Mouse (Mus musculus): ENCODE measurements around the gene Kcnn1. TPM values are rescaled to one million over a fixed set of nuclear protein-coding genes. Genes with fewer than 3 reads are reported as not detected.

Gene Kcnn1
- polyA plus RNA-seq, 1 experiment from 2014 or later: 0.25 TPM

DNA sequence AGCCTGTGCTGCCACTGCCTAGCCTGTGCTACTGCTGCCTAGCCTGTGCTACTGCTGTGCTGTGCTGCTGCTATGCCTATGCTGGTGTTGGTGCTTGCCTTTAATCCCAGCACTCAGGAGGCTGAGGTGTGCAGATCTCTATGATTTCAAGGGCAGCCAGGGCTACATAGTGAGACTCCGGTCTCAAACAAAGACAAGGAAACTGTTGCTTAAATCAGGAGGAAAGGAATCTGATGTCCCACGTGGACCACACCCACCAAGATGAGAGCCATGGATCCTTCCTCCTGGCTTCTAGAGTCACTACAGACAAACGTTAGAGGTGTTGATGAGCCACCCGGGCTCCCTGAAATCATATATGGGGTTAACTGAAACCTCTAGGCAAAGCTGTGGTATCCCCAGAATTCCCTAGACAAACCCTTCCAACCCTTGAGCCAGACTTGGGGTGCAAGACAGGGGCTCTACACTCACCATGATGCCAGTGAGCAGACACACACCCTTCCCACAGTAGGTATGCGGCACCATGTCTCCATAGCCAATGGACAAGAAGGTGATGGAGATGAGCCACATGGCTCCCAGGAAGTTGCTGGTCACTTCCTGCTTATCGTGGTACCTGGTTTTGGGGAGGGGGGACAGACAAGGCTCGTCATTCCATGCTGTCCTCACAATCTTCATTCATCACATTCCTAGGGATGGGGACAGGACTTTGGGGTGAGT lies 12.8 kb downstream of the Kcnn1 start:
- 54% methylated on average over 7 of the region's 7 CpGs for WGBS (ENCODE audit: insufficient replicate concordance)
- Histone ChIP-seq H3K4me2 (no peak overlapping the region), H3K4me3 (replicated peaks) (no peak overlapping the region), H3K36me3 (replicated peaks) (no peaks in the 10 kb centered on the region), H3K9ac (no peak overlapping the region), H3K27me3 (peaks cover 54% of the 10 kb centered on the region), H3K4me1 (replicated peaks) (peaks cover 32% of the 10 kb centered on the region), H3K9me3 (replicated peaks) (no peaks in the 10 kb centered on the region), H3K27ac (replicated peaks) (no peak overlapping the region)
- no peak for ATAC-seq (ENCODE audit: insufficient read depth)

- Histone ChIP-seq H3K36me3 (replicated peaks) (no peaks in the 10 kb centered on the region), H3K4me1 (replicated peaks) (peaks cover 40% of the 10 kb centered on the region), H3K9ac (no peak overlapping the region), H3K4me3 (replicated peaks) (no peak overlapping the region), H3K27me3 (peaks cover 46% of the 10 kb centered on the region), H3K9me3 (replicated peaks) (no peaks in the 10 kb centered on the region), H3K4me2 (no peak overlapping the region), H3K27ac (replicated peaks) (no peak overlapping the region)
- 66% methylated on average over 3 of the region's 3 CpGs for WGBS (ENCODE audit: insufficient replicate concordance)
- no peak for ATAC-seq (ENCODE audit: insufficient read depth)
Measured at GRCm38 (mm10) chr8:70849333-70849990, 13.6 kb downstream of the Kcnn1 start.

GRCm38 (mm10) chr8:70846371-70847154 lies 16.5 kb downstream of the Kcnn1 start:
- WGBS (ENCODE audit: insufficient replicate concordance): 49% methylated on average over 15 of the region's 15 CpGs
- Histone ChIP-seq H3K27ac (replicated peaks) (no peak overlapping the region), H3K36me3 (replicated peaks) (no peaks in the 10 kb centered on the region), H3K4me3 (replicated peaks) (no peak overlapping the region), H3K4me1 (replicated peaks) (peaks cover 64% of the 10 kb centered on the region), H3K9me3 (replicated peaks) (no peaks in the 10 kb centered on the region), H3K4me2 (no peak overlapping the region), H3K27me3 (peaks cover 30% of the 10 kb centered on the region), H3K9ac (no peak overlapping the region)
- no peak for ATAC-seq (ENCODE audit: insufficient read depth)

DNA sequence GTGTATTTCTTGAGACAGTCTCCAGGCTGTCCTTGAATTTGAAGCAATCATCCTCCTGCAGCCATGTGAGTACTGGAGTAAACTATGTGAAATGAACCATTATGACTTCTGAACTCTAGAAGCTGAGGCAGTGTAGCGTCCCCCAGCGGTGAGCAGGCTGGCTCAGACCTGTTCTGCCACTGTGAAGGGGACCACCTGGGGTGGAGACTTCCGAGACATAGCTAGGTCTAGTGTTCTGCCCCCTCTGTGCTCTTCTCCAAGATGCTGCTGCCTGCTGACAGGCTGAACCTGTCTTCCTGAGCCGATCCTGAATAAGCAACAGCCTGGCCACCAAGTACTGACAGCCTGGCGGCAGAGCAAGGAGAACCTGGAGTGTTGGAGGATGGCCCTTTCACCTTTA lies 17.9 kb downstream of the Kcnn1 start:
- Histone ChIP-seq H3K9me3 (replicated peaks) (no peaks in the 10 kb centered on the region), H3K4me3 (replicated peaks) (no peak overlapping the region), H3K36me3 (replicated peaks) (no peaks in the 10 kb centered on the region), H3K4me1 (replicated peaks) (peaks cover 67% of the 10 kb centered on the region), H3K27me3 (peaks cover 30% of the 10 kb centered on the region), H3K27ac (replicated peaks) (peak overlapping the region; percentile 98), H3K4me2 (no peak overlapping the region), H3K9ac (peak overlapping the region; percentile 12; the same call in 1 of the 2 replicates)
- 51% methylated on average over 5 of the region's 5 CpGs for whole genome bisulfite sequencing (ENCODE audit: insufficient replicate concordance)
- no peak for ATAC-seq (ENCODE audit: insufficient read depth)

GRCm38 (mm10) chr8:70844523-70844922 lies 18.5 kb downstream of the Kcnn1 start:
- H3K36me3 ChIP-seq (replicated peaks): no peaks in the 10 kb centered on the region
- H3K4me2 ChIP-seq: peak overlapping the region; percentile 91
- H3K9ac ChIP-seq: peak overlapping the region; percentile 72
- WGBS (ENCODE audit: insufficient replicate concordance): 2% methylated on average over 6 of the region's 6 CpGs
- H3K4me1 ChIP-seq (replicated peaks): peaks cover 69% of the 10 kb centered on the region
- peaks cover 29% of the 10 kb centered on the region for H3K27me3 ChIP-seq
- H3K9me3 ChIP-seq (replicated peaks): no peaks in the 10 kb centered on the region
- H3K4me3 ChIP-seq (replicated peaks): peak overlapping the region; percentile 63
- peak overlapping the region; percentile 98 for H3K27ac ChIP-seq (replicated peaks)
- no peak for ATAC-seq (ENCODE audit: insufficient read depth)

DNA sequence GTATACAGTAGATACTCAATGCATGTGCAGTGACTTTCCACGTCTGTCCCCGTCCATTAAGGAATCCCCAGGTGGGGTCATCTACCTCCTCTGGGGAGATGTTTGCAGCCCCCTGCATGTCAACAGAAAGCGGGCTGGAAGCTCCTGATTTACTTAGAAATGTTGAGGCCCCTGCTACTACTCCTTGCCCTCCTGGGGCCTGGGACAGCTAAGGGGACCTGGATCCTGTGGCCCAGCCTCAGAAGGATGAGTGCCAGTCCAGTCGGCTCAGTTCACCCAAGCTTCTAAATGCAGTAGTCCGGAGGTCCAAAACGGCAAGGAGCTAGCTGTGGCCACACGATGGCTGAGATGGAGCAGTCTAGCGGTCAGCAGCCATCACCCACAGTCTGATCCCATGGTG lies 19.1 kb downstream of the Kcnn1 start:
- H3K4me3 ChIP-seq (replicated peaks): peak overlapping the region; percentile 63
- ATAC-seq (ENCODE audit: insufficient read depth): no peak
- H3K27ac ChIP-seq (replicated peaks): peak overlapping the region; percentile 98
- 63% methylated on average over 8 of the region's 8 CpGs for WGBS (ENCODE audit: insufficient replicate concordance)
- H3K27me3 ChIP-seq: peaks cover 24% of the 10 kb centered on the region
- peak overlapping the region; percentile 91 for H3K4me2 ChIP-seq
- H3K9me3 ChIP-seq (replicated peaks): no peaks in the 10 kb centered on the region
- H3K4me1 ChIP-seq (replicated peaks): peaks cover 70% of the 10 kb centered on the region
- H3K36me3 ChIP-seq (replicated peaks): no peaks in the 10 kb centered on the region
- peak overlapping the region; percentile 72 for H3K9ac ChIP-seq

- H3K4me3 ChIP-seq (replicated peaks): peak overlapping the region; percentile 63
- peak overlapping the region; percentile 98 for H3K27ac ChIP-seq (replicated peaks)
- 17% methylated on average over 5 of the region's 5 CpGs for WGBS (ENCODE audit: insufficient replicate concordance)
- no peaks in the 10 kb centered on the region for H3K9me3 ChIP-seq (replicated peaks)
- no peaks in the 10 kb centered on the region for H3K36me3 ChIP-seq (replicated peaks)
- H3K27me3 ChIP-seq: peaks cover 17% of the 10 kb centered on the region
- ATAC-seq (ENCODE audit: insufficient read depth): peak; percentile 55
- H3K9ac ChIP-seq: peak overlapping the region; percentile 72
- H3K4me1 ChIP-seq (replicated peaks): peaks cover 77% of the 10 kb centered on the region
- peak overlapping the region; percentile 91 for H3K4me2 ChIP-seq
Measured at GRCm38 (mm10) chr8:70843214-70843773, 19.8 kb downstream of the Kcnn1 start.

GRCm38 (mm10) chr8:70842484-70842883 lies 20.6 kb downstream of the Kcnn1 start:
- Histone ChIP-seq H3K27me3 (peaks cover 10% of the 10 kb centered on the region; the same call in 1 of the 2 replicates), H3K4me3 (replicated peaks) (peak overlapping the region; percentile 63), H3K36me3 (replicated peaks) (peaks cover 2% of the 10 kb centered on the region; the same call in 1 of the 2 replicates), H3K4me1 (replicated peaks) (peaks cover 85% of the 10 kb centered on the region), H3K4me2 (peak overlapping the region; percentile 91), H3K27ac (replicated peaks) (peak overlapping the region; percentile 98), H3K9me3 (replicated peaks) (no peaks in the 10 kb centered on the region), H3K9ac (peak overlapping the region; percentile 72)
- ATAC-seq (ENCODE audit: insufficient read depth): no peak
- WGBS (ENCODE audit: insufficient replicate concordance): 72% methylated on average over 25 of the region's 25 CpGs

DNA sequence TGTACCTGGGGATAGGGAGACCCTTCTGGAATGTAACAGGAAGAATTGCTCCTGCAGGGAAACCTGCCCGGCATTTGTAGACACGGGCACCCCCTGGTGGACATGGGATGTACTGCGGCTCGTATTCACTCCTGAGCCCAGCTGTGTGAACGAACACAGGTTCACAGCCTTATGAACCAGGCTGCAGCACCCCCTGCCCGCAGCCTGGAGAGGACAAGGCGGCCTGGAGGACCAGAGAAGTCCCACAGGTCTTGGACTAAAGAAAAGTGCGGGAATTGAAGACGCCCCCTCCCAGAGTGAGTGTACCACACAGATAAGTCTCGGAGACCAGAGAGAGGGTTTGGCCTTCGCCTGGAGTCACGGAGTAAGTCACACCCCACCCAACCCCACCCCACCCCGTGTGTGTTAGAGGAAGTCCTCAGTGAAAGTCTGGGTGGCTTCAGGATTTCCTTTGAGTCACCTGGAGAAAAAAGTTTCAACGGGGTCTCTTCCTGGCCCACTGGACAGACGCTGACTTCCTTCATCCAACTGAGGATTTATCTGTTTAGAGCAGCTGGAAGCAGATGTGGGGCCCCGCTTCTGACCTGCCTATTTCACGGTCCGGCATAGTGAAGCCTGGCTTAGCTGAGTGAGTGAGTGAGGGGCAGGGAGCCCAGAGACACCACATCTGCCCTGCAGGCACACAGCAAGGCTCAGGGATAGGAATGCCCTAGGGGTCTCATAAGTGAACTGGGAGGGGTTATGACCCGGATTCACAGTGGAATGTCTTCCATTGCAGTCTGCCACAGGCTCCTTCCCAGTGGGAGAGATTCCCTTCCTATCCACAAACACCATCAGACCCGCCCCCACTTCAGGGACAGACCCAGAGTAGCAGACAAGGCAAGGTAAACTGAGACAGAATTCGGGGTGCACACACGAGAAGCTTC lies 21.6 kb downstream of the Kcnn1 start:
- Histone ChIP-seq H3K9me3 (replicated peaks) (no peaks in the 10 kb centered on the region), H3K9ac (peak overlapping the region; percentile 72), H3K4me2 (peak overlapping the region; percentile 91), H3K27me3 (peaks cover 2% of the 10 kb centered on the region; the same call in 1 of the 2 replicates), H3K27ac (replicated peaks) (peak overlapping the region; percentile 98), H3K4me3 (replicated peaks) (peak overlapping the region; percentile 63), H3K4me1 (replicated peaks) (peaks cover 88% of the 10 kb centered on the region), H3K36me3 (replicated peaks) (peaks cover 13% of the 10 kb centered on the region)
- WGBS (ENCODE audit: insufficient replicate concordance): 11% methylated on average over 22 of the region's 22 CpGs
- ATAC-seq (ENCODE audit: insufficient read depth): peak; percentile 40

DNA sequence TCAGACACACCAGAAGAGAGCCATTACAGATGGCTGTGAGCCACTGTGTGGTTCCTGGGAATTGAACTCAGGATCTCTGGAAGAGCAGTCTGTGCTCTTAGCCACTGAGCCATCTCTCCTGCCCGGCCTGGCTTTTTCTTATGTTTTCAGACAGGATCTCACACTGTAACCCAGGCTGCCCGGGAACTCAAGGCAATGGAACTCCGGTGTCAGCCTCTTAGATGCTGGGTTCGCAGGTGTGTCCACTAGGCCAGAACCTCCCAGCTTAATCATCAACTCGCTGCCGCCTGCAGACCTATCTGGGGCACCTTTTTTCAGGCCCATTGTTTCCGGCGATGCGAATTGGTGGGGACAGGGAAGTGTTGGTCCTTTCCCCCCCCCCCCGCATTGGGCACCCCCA lies 22.5 kb downstream of the Kcnn1 start:
- Histone ChIP-seq H3K4me2 (peak overlapping the region; percentile 91), H3K27me3 (no peaks in the 10 kb centered on the region), H3K27ac (replicated peaks) (peak overlapping the region; percentile 98), H3K4me3 (replicated peaks) (peak overlapping the region; percentile 63), H3K4me1 (replicated peaks) (peaks cover 90% of the 10 kb centered on the region), H3K36me3 (replicated peaks) (peaks cover 21% of the 10 kb centered on the region), H3K9me3 (replicated peaks) (no peaks in the 10 kb centered on the region), H3K9ac (peak overlapping the region; percentile 72)
- ATAC-seq (ENCODE audit: insufficient read depth): no peak
- WGBS (ENCODE audit: insufficient replicate concordance): 41% methylated on average over 10 of the region's 10 CpGs
